Mouse (Mus musculus) cerebellum, adult 2 months (tissue): ENCODE results near the gene Anxa8.

Source experiments
- CTCF ChIP-seq: fragments of 200-500 bp; IDR thresholded peaks from 2 replicates; pipeline ENCODE4 v1.5.1; 2011; ENCODE audit warnings: low read depth, mild to moderate bottlenecking, control low read depth, low read length, moderate library complexity, borderline replicate concordance; ENCODE audit not compliant: insufficient read depth
- POLR2A ChIP-seq: fragments of 200-500 bp; IDR thresholded peaks from 2 replicates; pipeline ENCODE4 v1.6.1; 2011; ENCODE audit warnings: low read length, control low read depth, borderline replicate concordance; ENCODE audit not compliant: insufficient read depth

DNA sequence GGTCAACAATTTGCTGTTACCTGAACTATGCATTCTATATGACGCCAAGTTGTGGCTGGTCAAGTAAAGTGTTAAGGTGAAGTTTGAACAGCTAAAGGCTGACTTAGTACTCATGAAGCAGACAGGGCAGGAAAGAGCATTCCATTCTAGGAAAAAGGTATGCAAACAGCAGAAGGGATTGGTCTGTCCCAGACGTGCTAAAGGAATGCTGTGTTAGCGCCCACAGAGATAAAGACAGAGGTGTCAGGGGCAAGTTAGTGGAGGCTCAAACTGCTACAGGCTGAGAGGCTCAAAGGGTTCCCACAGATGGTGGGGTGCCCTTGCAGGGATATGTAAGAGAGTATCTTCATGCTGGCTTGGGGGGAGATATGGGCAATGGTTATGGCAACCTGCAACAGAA lies 18.1 kb downstream of the Anxa8 start:
- no peak for TF ChIP-seq CTCF
- no peak for TF ChIP-seq POLR2A
